Mouse (Mus musculus): Measurements from ENCODE around the gene Gm45015. TPM values are rescaled to one million over a fixed set of nuclear protein-coding genes. Genes with fewer than 3 reads are reported as not detected.

Gm45015 gene
- total and polyA plus RNA-seq, 3 experiments = not detected

GRCm38 (mm10) chrX:73343802-73344201 lies 7.2 kb upstream of the Gm45015 start:
- Histone ChIP-seq H3K79me2 (replicated peaks; ENCODE audit: control insufficient read depth, extremely low read depth, insufficient read depth, poor library complexity, severe bottlenecking) (peaks cover 24% of the 10 kb centered on the region), H3K36me3 (replicated peaks in 1 of 2; ENCODE audit: control insufficient read depth in 1 of 2, insufficient read depth in 1 of 2, low read length in 1 of 2) (peaks cover 0 to 13% of the 10 kb centered on the region in 2 experiments), H3K27ac (ENCODE audit: insufficient read depth, low read depth) (no peak overlapping the region), H3K9ac (ENCODE audit: insufficient read depth, low read depth) (peak overlapping the region; percentile 89), H3K4me3 (replicated peaks in 1 of 3; ENCODE audit: low read depth in 2 of 3, low read length in 2 of 3, poor library complexity in 1 of 3) (peak overlapping the region; percentile 59 to 97 (median 79)), H3K27me3 (replicated peaks) (no peaks in the 10 kb centered on the region), H3K9me3 (replicated peaks; ENCODE audit: low read length) (no peaks in the 10 kb centered on the region), H3K4me1 (ENCODE audit: control insufficient read depth in 1 of 2, insufficient read depth in 2 of 2) (peaks cover 0 to 22% of the 10 kb centered on the region in 2 experiments; a peak in 2 of 4 replicates), H3K4me2 (ENCODE audit: insufficient read depth, low read depth, poor library complexity, severe bottlenecking) (peak overlapping the region; percentile 87; the same call in 1 of the 2 replicates)
- dilution Hi-C loops (cut with MboI; ENCODE audit: extremely low pct_ligation_motif_present, extremely low pct_unique_long_range_greater_than_20kb, low sequenced_read_pairs) (no loop called here), in situ Hi-C loops (cut with MboI; ENCODE audit: low pct_ligation_motif_present, low pct_unique_long_range_greater_than_20kb, low sequenced_read_pairs) (no loop called here)
- no peak for DNase-seq (ENCODE audit: extremely low read depth)
- TF ChIP-seq RCOR1 (conservative IDR thresholded peaks at IDR 0.05; ENCODE audit: low read depth, low read length) = no peak
- no peak for TF ChIP-seq NRF1 (IDR thresholded peaks at IDR 0.05; ENCODE audit: low read depth, low read length)
- no peak for TF ChIP-seq ZC3H11A (IDR thresholded peaks at IDR 0.05; ENCODE audit: low read depth, low read length)
- no peak for TF ChIP-seq CHD1 (IDR thresholded peaks at IDR 0.05; ENCODE audit: low read depth, low read length)
- TF ChIP-seq IRF4 (IDR thresholded peaks at IDR 0.05; ENCODE audit: low read depth, low read length) = no peak
- no peak for TF ChIP-seq USF1 (IDR thresholded peaks at IDR 0.05; ENCODE audit: low read depth, low read length)
- no peak for TF ChIP-seq ZNF384 (IDR thresholded peaks at IDR 0.05; ENCODE audit: low read depth, low read length)
- TF ChIP-seq ZKSCAN1 (IDR thresholded peaks at IDR 0.05; ENCODE audit: borderline replicate concordance, low read depth, low read length) = no peak
- TF ChIP-seq CHD2 (IDR thresholded peaks at IDR 0.05; ENCODE audit: low read length) = no peak
- no peak for TF ChIP-seq ETS1 (conservative IDR thresholded peaks at IDR 0.05; ENCODE audit: low read depth, low read length)
- no peak for TF ChIP-seq RAD21 (IDR thresholded peaks at IDR 0.05; ENCODE audit: low read depth, low read length)
- no peak for TF ChIP-seq TBP (conservative IDR thresholded peaks at IDR 0.05; ENCODE audit: low read depth, low read length)
- no peak for TF ChIP-seq SMC3 (IDR thresholded peaks at IDR 0.05; ENCODE audit: low read depth, low read length)
- no peak for TF ChIP-seq SIN3A (IDR thresholded peaks at IDR 0.05; ENCODE audit: low read length)
- TF ChIP-seq PAX5 (IDR thresholded peaks at IDR 0.05; ENCODE audit: low read length) = no peak

GRCm38 (mm10) chrX:73342941-73343735 lies 6.5 kb upstream of the Gm45015 start:
- dilution Hi-C loops (cut with MboI; ENCODE audit: extremely low pct_ligation_motif_present, extremely low pct_unique_long_range_greater_than_20kb, low sequenced_read_pairs) (no loop called here), in situ Hi-C loops (cut with MboI; ENCODE audit: low pct_ligation_motif_present, low pct_unique_long_range_greater_than_20kb, low sequenced_read_pairs) (no loop called here)
- Histone ChIP-seq H3K27ac (ENCODE audit: insufficient read depth, low read depth) (peak overlapping the region; percentile 94), H3K4me1 (ENCODE audit: control insufficient read depth in 1 of 2, insufficient read depth in 2 of 2) (peaks cover 0 to 22% of the 10 kb centered on the region in 2 experiments; a peak in 2 of 4 replicates), H3K4me2 (ENCODE audit: insufficient read depth, low read depth, poor library complexity, severe bottlenecking) (peak overlapping the region; percentile 87), H3K9me3 (replicated peaks; ENCODE audit: low read length) (no peaks in the 10 kb centered on the region), H3K27me3 (replicated peaks) (no peaks in the 10 kb centered on the region), H3K4me3 (replicated peaks in 1 of 3; ENCODE audit: low read depth in 2 of 3, low read length in 2 of 3, poor library complexity in 1 of 3) (peak overlapping the region; percentile 59 to 97 (median 79)), H3K36me3 (replicated peaks in 1 of 2; ENCODE audit: control insufficient read depth in 1 of 2, insufficient read depth in 1 of 2, low read length in 1 of 2) (peaks cover 0 to 13% of the 10 kb centered on the region in 2 experiments), H3K9ac (ENCODE audit: insufficient read depth, low read depth) (peak overlapping the region; percentile 89), H3K79me2 (replicated peaks; ENCODE audit: control insufficient read depth, extremely low read depth, insufficient read depth, poor library complexity, severe bottlenecking) (peaks cover 24% of the 10 kb centered on the region)
- TF ChIP-seq CHD2 (IDR thresholded peaks at IDR 0.05; ENCODE audit: low read length) (peak; percentile 78), NELFE (IDR thresholded peaks at IDR 0.05; ENCODE audit: low read depth, low read length) (no peak), IRF4 (IDR thresholded peaks at IDR 0.05; ENCODE audit: low read depth, low read length) (peak; percentile 36; the same call in 1 of the 2 replicates), BHLHE40 (IDR thresholded peaks at IDR 0.05; ENCODE audit: low read depth, low read length) (peak; percentile 59)
- peak; percentile 75 for DNase-seq (ENCODE audit: extremely low read depth)

Measured in CH12.LX (cell line).